Mouse (Mus musculus): ENCODE data around the gene Immp2l. TPM values are rescaled to one million over a fixed set of nuclear protein-coding genes. Genes with fewer than 3 reads are reported as not detected.

The Immp2l gene
- polyA plus RNA-seq, 1 experiment from 2014 or later = 7.4 TPM

- Histone ChIP-seq H3K36me3 (ENCODE audit: control insufficient read depth, insufficient read depth, low read length) (no peaks in the 10 kb centered on the region), H3K9ac (ENCODE audit: low read depth, low read length) (no peak overlapping the region), H3K4me2 (replicated peaks; ENCODE audit: low read depth, low read length) (no peak overlapping the region), H3K9me3 (ENCODE audit: control insufficient read depth, low read length) (no peaks in the 10 kb centered on the region), H3K4me3 (ENCODE audit: low read length) (no peak overlapping the region), H3K4me1 (ENCODE audit: control insufficient read depth, insufficient read depth, low read length) (no peaks in the 10 kb centered on the region), H3K27me3 (ENCODE audit: control insufficient read depth, insufficient read depth, low read length) (no peaks in the 10 kb centered on the region), H3K27ac (ENCODE audit: low read depth, low read length) (no peak overlapping the region)
- 58% methylated on average over 5 of the region's 5 CpGs for WGBS
- ATAC-seq (ENCODE audit: low FRiP score, low TSS enrichment) = no peak
Measured at GRCm38 (mm10) chr12:41518897-41519296, 495.0 kb downstream of the Immp2l start.

- Histone ChIP-seq H3K27ac (ENCODE audit: low read depth, low read length) (no peak overlapping the region), H3K4me1 (ENCODE audit: control insufficient read depth, insufficient read depth, low read length) (no peaks in the 10 kb centered on the region), H3K4me2 (replicated peaks; ENCODE audit: low read depth, low read length) (no peak overlapping the region), H3K36me3 (ENCODE audit: control insufficient read depth, insufficient read depth, low read length) (no peaks in the 10 kb centered on the region), H3K27me3 (ENCODE audit: control insufficient read depth, insufficient read depth, low read length) (no peaks in the 10 kb centered on the region), H3K9me3 (ENCODE audit: control insufficient read depth, low read length) (no peaks in the 10 kb centered on the region), H3K4me3 (ENCODE audit: low read length) (no peak overlapping the region), H3K9ac (ENCODE audit: low read depth, low read length) (no peak overlapping the region)
- 78% methylated on average over 2 of the region's 2 CpGs for WGBS
- ATAC-seq (ENCODE audit: low FRiP score, low TSS enrichment) = no peak
Measured at GRCm38 (mm10) chr12:41520326-41520725, 496.4 kb downstream of the Immp2l start.

- Histone ChIP-seq H3K27ac (ENCODE audit: low read depth, low read length) (no peak overlapping the region), H3K9me3 (ENCODE audit: control insufficient read depth, low read length) (no peaks in the 10 kb centered on the region), H3K36me3 (ENCODE audit: control insufficient read depth, insufficient read depth, low read length) (no peaks in the 10 kb centered on the region), H3K4me2 (replicated peaks; ENCODE audit: low read depth, low read length) (no peak overlapping the region), H3K4me3 (ENCODE audit: low read length) (no peak overlapping the region), H3K9ac (ENCODE audit: low read depth, low read length) (no peak overlapping the region), H3K27me3 (ENCODE audit: control insufficient read depth, insufficient read depth, low read length) (no peaks in the 10 kb centered on the region), H3K4me1 (ENCODE audit: control insufficient read depth, insufficient read depth, low read length) (no peaks in the 10 kb centered on the region)
- 91% methylated on average over 2 of the region's 2 CpGs for WGBS
- ATAC-seq (ENCODE audit: low FRiP score, low TSS enrichment) = no peak
Measured at GRCm38 (mm10) chr12:41521671-41522070, 497.8 kb downstream of the Immp2l start.

- 74% methylated on average over 2 of the region's 2 CpGs for WGBS
- Histone ChIP-seq H3K27ac (ENCODE audit: low read depth, low read length) (no peak overlapping the region), H3K9me3 (ENCODE audit: control insufficient read depth, low read length) (no peaks in the 10 kb centered on the region)
Measured at GRCm38 (mm10) chr12:41526688-41527087, 502.8 kb downstream of the Immp2l start.

GRCm38 (mm10) chr12:41528410-41528809 lies 504.5 kb downstream of the Immp2l start:
- WGBS = 58% methylated on average over 4 of the region's 4 CpGs
- H3K9ac ChIP-seq (ENCODE audit: low read depth, low read length) = no peak overlapping the region

More at GRCm38 (mm10) chr12:41526688-41527087, 502.8 kb downstream of the Immp2l start:
- no peak for ATAC-seq (ENCODE audit: low FRiP score, low TSS enrichment)
- H3K4me3 ChIP-seq (ENCODE audit: low read length) = no peak overlapping the region
- H3K9ac ChIP-seq (ENCODE audit: low read depth, low read length) = no peak overlapping the region
- H3K27me3 ChIP-seq (ENCODE audit: control insufficient read depth, insufficient read depth, low read length) = no peaks in the 10 kb centered on the region
- no peaks in the 10 kb centered on the region for H3K36me3 ChIP-seq (ENCODE audit: control insufficient read depth, insufficient read depth, low read length)
- H3K4me2 ChIP-seq (replicated peaks; ENCODE audit: low read depth, low read length) = no peak overlapping the region
- H3K4me1 ChIP-seq (ENCODE audit: control insufficient read depth, insufficient read depth, low read length) = no peaks in the 10 kb centered on the region

GRCm38 (mm10) chr12:41539989-41540388 lies 516.1 kb downstream of the Immp2l start:
- Histone ChIP-seq H3K27me3 (ENCODE audit: control insufficient read depth, insufficient read depth, low read length) (no peaks in the 10 kb centered on the region), H3K9me3 (ENCODE audit: control insufficient read depth, low read length) (no peaks in the 10 kb centered on the region), H3K4me1 (ENCODE audit: control insufficient read depth, insufficient read depth, low read length) (no peaks in the 10 kb centered on the region), H3K27ac (ENCODE audit: low read depth, low read length) (no peak overlapping the region), H3K9ac (ENCODE audit: low read depth, low read length) (no peak overlapping the region), H3K36me3 (ENCODE audit: control insufficient read depth, insufficient read depth, low read length) (no peaks in the 10 kb centered on the region), H3K4me3 (ENCODE audit: low read length) (no peak overlapping the region), H3K4me2 (replicated peaks; ENCODE audit: low read depth, low read length) (no peak overlapping the region)
- no peak for ATAC-seq (ENCODE audit: low FRiP score, low TSS enrichment)
- 91% methylated on average over 5 of the region's 5 CpGs for WGBS

More at GRCm38 (mm10) chr12:41528410-41528809, 504.5 kb downstream of the Immp2l start:
- Histone ChIP-seq H3K36me3 (ENCODE audit: control insufficient read depth, insufficient read depth, low read length) (no peaks in the 10 kb centered on the region), H3K4me1 (ENCODE audit: control insufficient read depth, insufficient read depth, low read length) (no peaks in the 10 kb centered on the region), H3K27me3 (ENCODE audit: control insufficient read depth, insufficient read depth, low read length) (no peaks in the 10 kb centered on the region), H3K4me3 (ENCODE audit: low read length) (no peak overlapping the region), H3K4me2 (replicated peaks; ENCODE audit: low read depth, low read length) (no peak overlapping the region), H3K27ac (ENCODE audit: low read depth, low read length) (no peak overlapping the region), H3K9me3 (ENCODE audit: control insufficient read depth, low read length) (no peaks in the 10 kb centered on the region)
- ATAC-seq (ENCODE audit: low FRiP score, low TSS enrichment) = no peak

GRCm38 (mm10) chr12:41551578-41551977 lies 527.7 kb downstream of the Immp2l start:
- ATAC-seq (ENCODE audit: low FRiP score, low TSS enrichment) = no peak
- 87% methylated on average over 4 of the region's 4 CpGs for WGBS
- no peak overlapping the region for H3K9ac ChIP-seq (ENCODE audit: low read depth, low read length)
- H3K27ac ChIP-seq (ENCODE audit: low read depth, low read length) = no peak overlapping the region
- no peaks in the 10 kb centered on the region for H3K4me1 ChIP-seq (ENCODE audit: control insufficient read depth, insufficient read depth, low read length)
- no peaks in the 10 kb centered on the region for H3K27me3 ChIP-seq (ENCODE audit: control insufficient read depth, insufficient read depth, low read length)
- no peaks in the 10 kb centered on the region for H3K9me3 ChIP-seq (ENCODE audit: control insufficient read depth, low read length)
- H3K36me3 ChIP-seq (ENCODE audit: control insufficient read depth, insufficient read depth, low read length) = no peaks in the 10 kb centered on the region
- H3K4me3 ChIP-seq (ENCODE audit: low read length) = no peak overlapping the region
- H3K4me2 ChIP-seq (replicated peaks; ENCODE audit: low read depth, low read length) = no peak overlapping the region

- H3K36me3 ChIP-seq (ENCODE audit: control insufficient read depth, insufficient read depth, low read length) = no peaks in the 10 kb centered on the region
- H3K4me2 ChIP-seq (replicated peaks; ENCODE audit: low read depth, low read length) = no peak overlapping the region
- no peak overlapping the region for H3K9ac ChIP-seq (ENCODE audit: low read depth, low read length)
- no peaks in the 10 kb centered on the region for H3K4me1 ChIP-seq (ENCODE audit: control insufficient read depth, insufficient read depth, low read length)
- no peak for ATAC-seq (ENCODE audit: low FRiP score, low TSS enrichment)
- no peaks in the 10 kb centered on the region for H3K9me3 ChIP-seq (ENCODE audit: control insufficient read depth, low read length)
- WGBS = 85% methylated on average over 3 of the region's 3 CpGs
- no peak overlapping the region for H3K27ac ChIP-seq (ENCODE audit: low read depth, low read length)
- no peak overlapping the region for H3K4me3 ChIP-seq (ENCODE audit: low read length)
- H3K27me3 ChIP-seq (ENCODE audit: control insufficient read depth, insufficient read depth, low read length) = no peaks in the 10 kb centered on the region
Measured at GRCm38 (mm10) chr12:41557832-41558231, 533.9 kb downstream of the Immp2l start.

- ATAC-seq (ENCODE audit: low FRiP score, low TSS enrichment) = peak; percentile 66; the same call in 1 of the 2 replicates
- no peak overlapping the region for H3K27ac ChIP-seq (ENCODE audit: low read depth, low read length)
Measured at GRCm38 (mm10) chr12:41558956-41559735, 535.3 kb downstream of the Immp2l start.

More at GRCm38 (mm10) chr12:41558956-41559735, 535.3 kb downstream of the Immp2l start:
- H3K4me2 ChIP-seq (replicated peaks; ENCODE audit: low read depth, low read length) = no peak overlapping the region
- H3K9ac ChIP-seq (ENCODE audit: low read depth, low read length) = no peak overlapping the region
- 43% methylated on average over 5 of the region's 5 CpGs for WGBS
- no peak overlapping the region for H3K4me3 ChIP-seq (ENCODE audit: low read length)
- H3K9me3 ChIP-seq (ENCODE audit: control insufficient read depth, low read length) = no peaks in the 10 kb centered on the region
- H3K36me3 ChIP-seq (ENCODE audit: control insufficient read depth, insufficient read depth, low read length) = no peaks in the 10 kb centered on the region
- H3K4me1 ChIP-seq (ENCODE audit: control insufficient read depth, insufficient read depth, low read length) = no peaks in the 10 kb centered on the region
- H3K27me3 ChIP-seq (ENCODE audit: control insufficient read depth, insufficient read depth, low read length) = no peaks in the 10 kb centered on the region
